Mouse (Mus musculus): ENCODE measurements around the gene Fam172a. TPM values are rescaled to one million over a fixed set of nuclear protein-coding genes. Genes with fewer than 3 reads are reported as not detected.
A peak's percentile ranks its signal among the peaks of the same experiment; 100 is the strongest.

Fam172a gene
- polyA plus RNA-seq, 1 experiment = 0.56 TPM

DNA sequence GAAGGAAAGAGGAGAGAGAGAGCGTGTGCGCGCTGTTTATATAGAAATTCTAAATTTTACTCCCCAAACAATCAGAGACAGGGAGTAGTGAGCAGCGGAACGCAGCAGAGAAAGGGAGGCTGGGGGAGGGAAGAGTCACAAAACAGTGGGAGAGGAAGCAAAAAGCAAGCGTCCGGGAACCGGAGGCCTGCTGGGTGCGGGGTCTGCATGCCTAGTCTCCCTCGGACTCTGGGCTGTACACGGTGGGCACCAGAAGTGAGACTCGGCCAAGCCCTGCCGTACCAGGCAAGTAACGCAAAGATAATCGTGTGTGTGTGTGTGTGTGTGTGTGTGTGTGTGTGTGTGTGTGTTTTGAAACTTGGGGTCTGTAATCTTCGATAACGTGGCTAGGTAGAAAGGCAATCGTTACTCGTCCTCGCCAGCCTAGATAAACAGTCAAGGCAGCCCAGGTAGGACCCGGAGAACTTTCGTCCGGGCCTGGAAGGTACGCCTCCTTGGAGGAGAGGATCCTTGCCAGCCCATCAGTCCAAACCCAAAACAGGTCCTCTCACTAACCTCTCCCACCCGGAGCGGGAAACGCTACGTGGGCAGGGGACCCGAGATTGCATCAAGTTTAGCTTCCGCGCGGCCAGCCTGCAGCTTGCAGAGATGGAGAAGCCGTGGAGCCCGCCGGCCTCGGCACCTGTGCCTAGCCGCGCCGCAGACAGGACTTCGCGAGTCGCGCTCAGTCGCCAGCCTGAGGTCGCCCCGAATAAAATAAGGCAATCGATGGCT is 500.9 kb downstream of the Fam172a start:
- H3K4me3 ChIP-seq (replicated peaks) = peak overlapping the region; percentile 28

DNA sequence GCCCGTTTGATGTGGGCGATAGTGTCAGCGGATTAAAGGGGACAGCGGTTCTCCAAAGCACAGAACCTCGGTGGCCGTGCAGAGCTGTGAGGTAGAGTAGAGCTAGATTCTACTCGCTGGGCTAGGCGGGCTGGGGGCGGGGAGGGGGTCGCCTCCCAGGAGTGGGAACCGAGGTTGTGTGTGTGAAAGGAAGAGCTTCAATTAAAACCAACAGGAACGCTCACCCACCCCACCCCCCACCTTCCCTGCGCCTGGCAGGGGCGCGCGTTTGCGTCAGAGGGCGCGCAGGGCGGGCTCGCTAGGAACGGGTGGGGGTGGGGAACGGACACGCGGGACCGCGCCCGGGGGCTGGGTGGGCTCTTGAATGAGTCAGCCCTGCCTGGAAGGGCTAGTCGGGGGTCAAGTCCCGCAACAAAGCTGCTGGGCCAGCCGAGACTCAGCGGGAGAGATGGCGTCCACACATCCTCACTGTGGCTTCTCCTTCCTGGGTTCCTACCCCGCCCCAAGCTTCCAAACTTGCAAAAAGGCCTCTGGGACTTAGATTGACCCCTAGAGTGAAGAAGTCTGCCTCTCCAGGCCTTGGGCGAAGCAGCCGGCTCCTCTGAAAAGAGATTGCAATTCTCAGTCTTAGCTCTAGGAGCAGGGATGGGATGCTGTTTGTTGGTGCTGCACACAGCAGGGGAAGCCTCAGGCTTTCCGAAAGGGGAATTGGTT is 501.7 kb downstream of the Fam172a start:
- peaks cover 100% of the 10 kb centered on the region for H3K27me3 ChIP-seq (ENCODE audit: control insufficient read depth)
- H3K4me1 ChIP-seq (ENCODE audit: control insufficient read depth) = no peaks in the 10 kb centered on the region
- no peaks in the 10 kb centered on the region for H3K36me3 ChIP-seq (ENCODE audit: control insufficient read depth)
- H3K4me3 ChIP-seq (replicated peaks) = peak overlapping the region; percentile 28
- TF ChIP-seq GATA1 (IDR thresholded peaks at IDR 0.05; ENCODE audit: low read length) (no peak), TAL1 (IDR thresholded peaks at IDR 0.05; ENCODE audit: low read length) (no peak)
- H3K9me3 ChIP-seq (ENCODE audit: control insufficient read depth, low read length) = no peaks in the 10 kb centered on the region

More for the DNA sequence above, 500.9 kb downstream of the Fam172a start:
- Histone ChIP-seq H3K36me3 (ENCODE audit: control insufficient read depth) (no peaks in the 10 kb centered on the region), H3K9me3 (ENCODE audit: control insufficient read depth, low read length) (no peaks in the 10 kb centered on the region), H3K4me1 (ENCODE audit: control insufficient read depth) (no peaks in the 10 kb centered on the region; the same call in 1 of the 2 replicates), H3K27me3 (ENCODE audit: control insufficient read depth) (peaks cover 100% of the 10 kb centered on the region)
- no peak for TF ChIP-seq GATA1 (IDR thresholded peaks at IDR 0.05; ENCODE audit: low read length)
- TF ChIP-seq TAL1 (IDR thresholded peaks at IDR 0.05; ENCODE audit: low read length) = no peak

DNA sequence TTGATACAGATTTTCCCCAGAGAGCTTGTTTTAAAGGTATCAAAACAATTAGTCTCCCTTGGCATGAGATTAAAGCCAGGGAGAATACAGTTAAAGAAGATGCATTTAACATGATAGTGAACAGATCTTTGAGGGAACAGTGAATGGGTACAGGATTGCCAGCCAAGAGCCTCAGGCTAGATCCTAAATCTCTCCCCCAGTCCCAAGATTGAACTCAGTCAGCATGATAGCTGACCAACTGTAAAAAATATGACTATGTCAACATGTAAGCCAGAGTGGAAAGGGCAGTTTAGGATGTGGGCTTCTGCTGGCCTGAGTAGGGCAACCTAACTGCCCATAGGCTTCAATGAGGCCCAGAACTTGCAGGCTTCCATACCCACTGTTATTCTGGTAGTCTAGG is 503.6 kb downstream of the Fam172a start:
- Histone ChIP-seq H3K9me3 (ENCODE audit: control insufficient read depth, low read length) (no peaks in the 10 kb centered on the region), H3K27me3 (ENCODE audit: control insufficient read depth) (peaks cover 100% of the 10 kb centered on the region), H3K4me3 (replicated peaks) (no peak overlapping the region), H3K36me3 (ENCODE audit: control insufficient read depth) (no peaks in the 10 kb centered on the region), H3K4me1 (ENCODE audit: control insufficient read depth) (no peaks in the 10 kb centered on the region)
- TF ChIP-seq TAL1 (IDR thresholded peaks at IDR 0.05; ENCODE audit: low read length) (no peak), GATA1 (IDR thresholded peaks at IDR 0.05; ENCODE audit: low read length) (no peak)

DNA sequence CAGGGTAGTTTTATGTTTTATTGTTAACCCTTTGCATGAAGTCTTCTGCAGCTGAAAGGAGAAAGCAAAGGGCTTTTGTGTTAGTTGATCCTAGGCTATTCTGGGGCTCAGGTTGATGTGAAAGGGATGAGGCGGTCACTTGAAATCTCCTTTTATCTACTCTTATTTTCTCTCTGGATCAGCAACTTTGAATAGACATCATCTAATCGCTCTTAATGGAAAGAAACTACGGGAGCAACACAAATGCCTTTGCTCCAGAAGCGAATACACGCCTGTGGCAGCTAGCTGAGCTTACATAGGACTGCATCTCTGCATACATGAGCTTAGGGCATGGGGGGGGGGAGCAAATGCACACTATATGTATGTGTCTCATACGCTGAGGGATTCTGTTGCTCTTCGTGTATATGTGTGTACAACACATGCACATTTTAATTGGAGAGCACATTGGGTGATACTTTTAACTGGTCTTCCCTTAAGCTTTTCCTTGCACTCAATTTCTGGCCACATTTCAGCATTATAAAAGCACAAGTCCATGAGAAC is 505.1 kb downstream of the Fam172a start:
- Histone ChIP-seq H3K4me1 (ENCODE audit: control insufficient read depth) (no peaks in the 10 kb centered on the region), H3K9me3 (ENCODE audit: control insufficient read depth, low read length) (no peaks in the 10 kb centered on the region; the same call in 1 of the 2 replicates), H3K27me3 (ENCODE audit: control insufficient read depth) (peaks cover 100% of the 10 kb centered on the region), H3K4me3 (replicated peaks) (no peak overlapping the region), H3K36me3 (ENCODE audit: control insufficient read depth) (no peaks in the 10 kb centered on the region)
- TF ChIP-seq TAL1 (IDR thresholded peaks at IDR 0.05; ENCODE audit: low read length) (no peak), GATA1 (IDR thresholded peaks at IDR 0.05; ENCODE audit: low read length) (no peak)

DNA sequence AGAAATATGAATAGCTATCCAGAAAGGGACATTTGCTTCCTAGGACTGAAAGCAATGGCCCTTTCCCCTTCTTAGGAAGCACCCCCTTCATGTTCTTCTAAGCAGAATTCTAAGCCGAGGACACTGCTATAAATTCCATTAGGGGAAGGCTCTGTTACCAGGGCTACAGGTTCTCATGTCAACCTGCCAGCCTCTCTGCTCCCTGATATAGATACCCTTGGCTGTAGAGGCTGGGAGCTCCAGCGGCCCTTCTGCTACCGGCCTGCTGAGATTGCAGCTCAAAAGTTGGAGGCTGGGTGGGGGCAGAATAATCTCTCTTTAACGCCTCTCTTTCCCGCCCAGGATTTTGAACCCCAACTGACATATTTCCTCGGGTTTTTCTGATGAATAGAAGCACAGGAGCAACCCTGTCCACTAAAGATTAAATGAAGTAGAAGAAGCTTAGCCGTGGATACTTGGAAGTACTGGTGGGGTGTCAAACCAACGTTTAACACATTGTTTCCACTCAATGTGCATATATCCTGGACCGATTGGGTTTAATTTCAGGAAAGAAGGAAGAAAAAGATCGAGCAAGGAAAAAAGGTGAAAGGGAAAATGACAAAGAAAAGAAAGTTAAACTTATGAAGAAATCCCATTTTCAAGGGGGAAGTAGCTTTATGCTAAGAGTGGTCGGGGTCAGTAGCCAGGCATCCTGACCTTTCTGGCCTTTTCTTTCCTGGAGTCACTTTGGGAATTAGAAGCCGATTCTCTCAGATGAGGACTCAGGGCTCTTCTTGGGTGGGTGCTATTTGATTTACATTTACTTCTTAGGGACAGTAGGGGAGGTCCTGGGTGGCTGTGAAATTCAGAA is 506.2 kb downstream of the Fam172a start:
- peaks cover 100% of the 10 kb centered on the region for H3K27me3 ChIP-seq (ENCODE audit: control insufficient read depth)
- no peak for TF ChIP-seq TAL1 (IDR thresholded peaks at IDR 0.05; ENCODE audit: low read length)
- TF ChIP-seq GATA1 (IDR thresholded peaks at IDR 0.05; ENCODE audit: low read length) = no peak
- no peak overlapping the region for H3K4me3 ChIP-seq (replicated peaks)

DNA sequence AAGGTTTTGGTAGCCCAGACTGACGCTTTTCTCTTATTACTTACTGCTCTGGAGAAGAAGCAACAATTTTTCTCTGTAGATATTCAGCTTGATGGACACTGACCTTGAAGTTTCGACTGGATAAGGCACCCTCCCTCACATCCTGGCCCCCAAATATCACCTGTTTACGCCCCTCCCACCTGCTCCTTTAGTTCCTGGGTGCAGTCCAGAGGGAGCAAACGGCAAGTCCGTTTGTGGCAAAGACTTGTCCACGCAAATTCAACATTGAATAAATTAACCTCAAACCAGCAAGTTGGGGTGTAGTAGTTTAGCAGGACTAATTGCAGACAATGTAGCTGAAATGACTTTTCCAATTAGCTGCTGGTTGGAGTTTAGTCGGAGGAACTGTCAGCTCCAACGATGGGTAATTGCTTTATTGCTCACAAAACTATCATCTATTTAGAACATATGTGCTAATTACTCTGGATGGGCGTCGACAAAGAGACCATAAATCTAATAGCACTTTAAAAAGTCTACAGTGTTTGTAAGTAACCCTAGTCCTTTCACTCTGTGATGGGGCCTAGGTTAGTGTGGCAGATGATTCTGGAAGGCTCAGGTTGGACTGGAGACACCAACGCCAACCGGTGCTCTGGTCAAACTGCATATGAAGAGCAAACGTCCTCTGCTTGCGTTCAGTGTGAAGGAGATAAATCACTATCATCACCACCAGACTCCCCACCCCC is 507.0 kb downstream of the Fam172a start:
- TF ChIP-seq GATA1 (IDR thresholded peaks at IDR 0.05; ENCODE audit: low read length) = no peak
- no peak for TF ChIP-seq TAL1 (IDR thresholded peaks at IDR 0.05; ENCODE audit: low read length)
- no peak overlapping the region for H3K4me3 ChIP-seq (replicated peaks)
- peaks cover 96% of the 10 kb centered on the region for H3K27me3 ChIP-seq (ENCODE audit: control insufficient read depth)
- H3K9me3 ChIP-seq (ENCODE audit: control insufficient read depth, low read length) = no peaks in the 10 kb centered on the region; the same call in 1 of the 2 replicates
- no peaks in the 10 kb centered on the region for H3K36me3 ChIP-seq (ENCODE audit: control insufficient read depth)
- H3K4me1 ChIP-seq (ENCODE audit: control insufficient read depth) = no peaks in the 10 kb centered on the region

More for the DNA sequence above, 506.2 kb downstream of the Fam172a start:
- Histone ChIP-seq H3K36me3 (ENCODE audit: control insufficient read depth) (no peaks in the 10 kb centered on the region), H3K4me1 (ENCODE audit: control insufficient read depth) (no peaks in the 10 kb centered on the region), H3K9me3 (ENCODE audit: control insufficient read depth, low read length) (no peaks in the 10 kb centered on the region; the same call in 1 of the 2 replicates)

DNA sequence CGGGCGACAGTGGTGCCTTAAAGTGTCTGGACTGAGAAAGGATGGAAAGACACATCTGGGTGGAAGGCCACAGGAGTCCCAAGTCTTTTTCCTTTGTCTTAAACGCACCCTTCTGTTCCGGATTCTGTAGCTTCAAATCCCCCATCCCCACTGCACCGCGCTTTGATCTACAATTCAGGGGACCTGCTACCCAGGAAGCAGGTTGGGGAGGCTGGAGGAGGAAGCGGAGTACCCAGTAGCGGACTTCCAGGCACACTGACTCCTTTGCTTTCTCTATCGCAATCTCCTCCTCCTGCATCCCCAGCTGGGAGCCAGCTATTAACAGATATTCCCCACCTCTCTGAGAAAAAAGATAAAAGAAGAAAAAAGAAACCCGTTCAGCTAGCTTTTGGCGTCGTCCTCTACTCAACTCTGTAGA is 507.8 kb downstream of the Fam172a start:
- peaks cover 89% of the 10 kb centered on the region for H3K27me3 ChIP-seq (ENCODE audit: control insufficient read depth)
- H3K9me3 ChIP-seq (ENCODE audit: control insufficient read depth, low read length) = no peaks in the 10 kb centered on the region; the same call in 1 of the 2 replicates
- no peak for TF ChIP-seq TAL1 (IDR thresholded peaks at IDR 0.05; ENCODE audit: low read length)
- TF ChIP-seq GATA1 (IDR thresholded peaks at IDR 0.05; ENCODE audit: low read length) = no peak
- H3K36me3 ChIP-seq (ENCODE audit: control insufficient read depth) = no peaks in the 10 kb centered on the region
- H3K4me1 ChIP-seq (ENCODE audit: control insufficient read depth) = no peaks in the 10 kb centered on the region
- H3K4me3 ChIP-seq (replicated peaks) = no peak overlapping the region

Measured in erythroblast, embryonic 14.5 days (primary cell).